8 mouse cellular contexts compared by ENCODE assay signal in genomic region chr9:45139082-45139481, GRCm38 (mm10). TPM values are rescaled to one million over a fixed set of nuclear protein-coding genes. Genes with fewer than 3 reads are reported as not detected.
DNase-seq lines count a peak whose midpoint lies in the region; ATAC-seq and TF ChIP-seq lines count a peak whose summit lies in the region.

No protein-coding gene starts in this region.

- no peaks in the 10 kb centered on the region for H3K36me3 ChIP-seq in forebrain, embryonic 11.5 days (ENCODE audit: control insufficient read depth, insufficient read depth, low read length)
- no peaks in the 10 kb centered on the region for H3K36me3 ChIP-seq in intestine, postnatal 0 days (ENCODE audit: control insufficient read depth, insufficient read depth)
- H3K36me3 ChIP-seq in neural tube, embryonic 14.5 days (ENCODE audit: control insufficient read depth, insufficient read depth, low read length), result no peaks in the 10 kb centered on the region

- peak overlapping the region; percentile 87 for H3K4me2 ChIP-seq in forebrain, embryonic 11.5 days (ENCODE audit: low read depth, low read length, severe bottlenecking)
- H3K4me2 ChIP-seq in intestine, postnatal 0 days (replicated peaks; ENCODE audit: low read depth), result peak overlapping the region; percentile 89
- H3K4me2 ChIP-seq in neural tube, embryonic 14.5 days (ENCODE audit: low read depth, low read length), result peak overlapping the region; percentile 83

- H3K27ac ChIP-seq in left cerebral cortex, adult 2 months, result peak overlapping the region; percentile 74
- H3K27ac ChIP-seq in forebrain, embryonic 11.5 days (ENCODE audit: low read depth, low read length), result no peak overlapping the region
- H3K27ac ChIP-seq in intestine, postnatal 0 days (ENCODE audit: low read depth, low read length), result no peak overlapping the region
- no peak overlapping the region for H3K27ac ChIP-seq in neural tube, embryonic 14.5 days (ENCODE audit: low read depth, low read length)

- no peak for DNase-seq in left cerebral cortex, adult 2 months (ENCODE audit: extremely low spot score in 1 of 2, low spot score in 2 of 2)
- DNase-seq in left cerebral cortex, postnatal 14 days (ENCODE audit: low spot score in 2 of 2), result no peak
- DNase-seq in forebrain, embryonic 11.5 days (ENCODE audit: low spot score), result no peak
- DNase-seq in B cell, adult 2 months, result no peak
- no peak for DNase-seq in cerebellum, adult 11 months
- no peak for DNase-seq in layer of hippocampus, adult 9-11 months

- no peak for TF ChIP-seq CTCF in left cerebral cortex, adult 2 months (IDR thresholded peaks at IDR 0.05)
- no peak for TF ChIP-seq CTCF in intestine, postnatal 0 days (IDR thresholded peaks at IDR 0.05; ENCODE audit: low read depth)

- peak overlapping the region; percentile 60 for H3K4me3 ChIP-seq in left cerebral cortex, adult 2 months
- H3K4me3 ChIP-seq in forebrain, embryonic 11.5 days (ENCODE audit: low read depth, low read length), result peak overlapping the region; percentile 43
- H3K4me3 ChIP-seq in intestine, postnatal 0 days (ENCODE audit: low read depth, low read length), result peak overlapping the region; percentile 49
- H3K4me3 ChIP-seq in neural tube, embryonic 14.5 days (ENCODE audit: low read depth, low read length), result peak overlapping the region; percentile 44

- no peak for ATAC-seq in forebrain, embryonic 11.5 days (replicated peaks; ENCODE audit: low FRiP score)
- no peak for ATAC-seq in intestine, postnatal 0 days
- ATAC-seq in neural tube, embryonic 14.5 days (ENCODE audit: low read depth), result no peak

- intact Hi-C loops in left cerebral cortex, adult 2 months (cut with DNase I), result no loop called here
- intact Hi-C loops in left cerebral cortex, postnatal 14 days (cut with DNase I), result no loop called here

- peak overlapping the region; percentile 48 for H3K9ac ChIP-seq in forebrain, embryonic 11.5 days (ENCODE audit: low read length)
- no peak overlapping the region for H3K9ac ChIP-seq in intestine, postnatal 0 days (ENCODE audit: low read depth, low read length)
- no peak overlapping the region for H3K9ac ChIP-seq in neural tube, embryonic 14.5 days (replicated peaks; ENCODE audit: low read depth, low read length)

- H3K27me3 ChIP-seq in forebrain, embryonic 11.5 days (ENCODE audit: control insufficient read depth, insufficient read depth, low read length), result peaks cover 71% of the 10 kb centered on the region
- H3K27me3 ChIP-seq in intestine, postnatal 0 days (replicated peaks; ENCODE audit: control insufficient read depth, insufficient read depth, low read length), result peaks cover 82% of the 10 kb centered on the region
- H3K27me3 ChIP-seq in neural tube, embryonic 14.5 days (ENCODE audit: control insufficient read depth, insufficient read depth, low read length), result peaks cover 37% of the 10 kb centered on the region

- 2% methylated on average over 7 of the region's 7 CpGs for WGBS in forebrain, embryonic 11.5 days
- 14% methylated on average over 7 of the region's 7 CpGs for WGBS in intestine, postnatal 0 days
- 4% methylated on average over 7 of the region's 7 CpGs for WGBS in neural tube, embryonic 14.5 days

- no peaks in the 10 kb centered on the region for H3K9me3 ChIP-seq in forebrain, embryonic 11.5 days (ENCODE audit: control insufficient read depth, low read length)
- no peaks in the 10 kb centered on the region for H3K9me3 ChIP-seq in intestine, postnatal 0 days (ENCODE audit: control insufficient read depth)
- H3K9me3 ChIP-seq in neural tube, embryonic 14.5 days (ENCODE audit: control insufficient read depth, low read length), result no peaks in the 10 kb centered on the region

- peaks cover 16% of the 10 kb centered on the region for H3K4me1 ChIP-seq in forebrain, embryonic 11.5 days (replicated peaks; ENCODE audit: control insufficient read depth, insufficient read depth, low read length)
- no peaks in the 10 kb centered on the region; the same call in 1 of the 2 replicates for H3K4me1 ChIP-seq in intestine, postnatal 0 days (replicated peaks; ENCODE audit: control insufficient read depth, insufficient read depth, low read length)
- H3K4me1 ChIP-seq in neural tube, embryonic 14.5 days (ENCODE audit: control insufficient read depth, insufficient read depth, low read length), result peaks cover 5% of the 10 kb centered on the region; the same call in 1 of the 2 replicates

RNA-seq across cellular contexts. Expression of gene Scn4b, which starts 0.9 kb away (rescaled TPM):
- total RNA-seq in left cerebral cortex, adult 2 months (2021), result 10 to 100 TPM; 52.1 to 74.9 TPM
- 10 to 100 TPM; 11.3 to 16.2 TPM for total RNA-seq in left cerebral cortex, postnatal 14 days (2021)
- 0.19 and 0.21 TPM in 2 replicates for polyA plus RNA-seq in forebrain, embryonic 11.5 days (2014; fragmentation: Nextera tagmentation; extraction: Ambion mirVana)
- polyA plus RNA-seq in intestine, postnatal 0 days (2015; fragmentation: Nextera tagmentation; extraction: Ambion mirVana), result 0.04 TPM in 1 of 2 replicates, not detected in the other
- 0.08 and 0.13 TPM in 2 replicates for polyA plus RNA-seq in neural tube, embryonic 14.5 days (2014; fragmentation: Nextera tagmentation; extraction: Ambion mirVana)

RNA-seq across cellular contexts. Expression of gene Scn2b, which starts 21.5 kb away (rescaled TPM):
- 100 to 1,000 TPM; 238 to 254 TPM for total RNA-seq in left cerebral cortex, adult 2 months (2021)
- 100 to 1,000 TPM; 174 to 177 TPM for total RNA-seq in left cerebral cortex, postnatal 14 days (2021)
- polyA plus RNA-seq in forebrain, embryonic 11.5 days (2014; fragmentation: Nextera tagmentation; extraction: Ambion mirVana), result 2.9 and 3.2 TPM in 2 replicates
- 0.96 and 1.1 TPM in 2 replicates for polyA plus RNA-seq in intestine, postnatal 0 days (2015; fragmentation: Nextera tagmentation; extraction: Ambion mirVana)
- polyA plus RNA-seq in neural tube, embryonic 14.5 days (2014; fragmentation: Nextera tagmentation; extraction: Ambion mirVana), result 9.3 and 11.2 TPM in 2 replicates

RNA-seq across cellular contexts. Expression of gene BC049352, which starts 42.7 kb away (rescaled TPM):
- under 1 TPM; 0.63 to 0.75 TPM for total RNA-seq in left cerebral cortex, adult 2 months (2021)
- under 1 TPM; 0.55 to 0.66 TPM for total RNA-seq in left cerebral cortex, postnatal 14 days (2021)
- not detected in 2 replicates for polyA plus RNA-seq in forebrain, embryonic 11.5 days (2014; fragmentation: Nextera tagmentation; extraction: Ambion mirVana)
- 0.48 and 1.0 TPM in 2 replicates for polyA plus RNA-seq in intestine, postnatal 0 days (2015; fragmentation: Nextera tagmentation; extraction: Ambion mirVana)
- polyA plus RNA-seq in neural tube, embryonic 14.5 days (2014; fragmentation: Nextera tagmentation; extraction: Ambion mirVana), result not detected in 2 replicates
